Mouse (Mus musculus): ENCODE results near the gene Ptprn. TPM values are rescaled to one million over a fixed set of nuclear protein-coding genes. Genes with fewer than 3 reads are reported as not detected.

Ptprn gene
- total and polyA plus RNA-seq, 3 experiments = not detected

DNA sequence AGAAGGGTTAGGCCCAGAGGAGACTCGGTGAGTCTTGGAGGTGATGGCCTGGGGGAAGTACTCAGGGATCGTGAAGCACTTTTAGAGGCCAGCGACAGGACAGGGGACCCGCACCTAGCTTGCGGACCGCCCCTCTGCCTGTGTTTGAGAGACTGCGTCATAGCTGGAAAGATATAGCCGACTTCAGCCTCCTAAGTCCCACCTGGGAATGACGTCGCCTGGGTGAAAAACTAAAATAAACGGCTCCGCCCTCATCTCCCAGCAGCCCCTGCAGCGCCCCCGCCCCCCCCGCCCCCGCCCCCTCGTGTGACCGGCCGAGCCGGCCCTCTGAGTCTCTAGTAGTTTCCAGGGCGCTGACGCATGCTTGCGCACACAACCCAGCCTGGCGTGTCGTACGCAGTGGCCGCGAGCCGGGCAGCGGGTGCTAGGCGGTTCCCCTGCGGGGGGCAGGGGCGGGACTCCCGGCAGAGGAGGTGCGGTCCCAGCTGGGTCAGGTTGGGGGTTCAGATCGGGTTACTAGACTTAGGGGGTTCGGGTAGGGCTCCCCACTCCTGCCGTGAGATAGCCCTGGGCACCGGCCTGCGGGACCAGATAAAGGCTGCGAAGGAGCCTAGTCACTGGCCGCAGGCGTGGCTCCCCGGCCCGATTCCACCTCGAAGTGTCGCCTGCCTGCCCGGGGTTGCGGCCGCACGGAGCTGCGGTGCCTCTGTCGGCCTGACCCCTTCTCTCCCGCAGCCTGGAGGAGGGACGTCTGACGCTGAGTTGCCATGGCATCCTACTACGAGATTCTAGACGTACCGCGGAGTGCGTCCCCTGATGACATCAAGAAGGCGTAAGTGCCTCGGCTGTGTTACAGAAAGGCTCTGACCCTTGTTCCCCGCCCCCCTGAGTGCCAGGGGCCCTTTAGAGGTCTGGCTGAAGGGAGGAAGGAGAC is 27.9 kb downstream of the Ptprn start, which contains the start of gene Dnajb2:
TSS of gene Dnajb2 (plus strand) at position 290 of the 934 bp plus-strand sequence.
- dilution Hi-C loops (cut with MboI; ENCODE audit: extremely low pct_ligation_motif_present, extremely low pct_unique_long_range_greater_than_20kb, low sequenced_read_pairs) = no loop called here
- H3K36me3 ChIP-seq (replicated peaks in 1 of 2; ENCODE audit: control insufficient read depth in 1 of 2, insufficient read depth in 1 of 2, low read length in 1 of 2) = peaks cover 17 to 31% of the 10 kb centered on the region in 2 experiments
- peak within 1 kb of the TSS; percentile 83 for H3K9ac ChIP-seq (ENCODE audit: insufficient read depth, low read depth)
- in situ Hi-C loops (cut with MboI; ENCODE audit: low pct_ligation_motif_present, low pct_unique_long_range_greater_than_20kb, low sequenced_read_pairs) = no loop called here
- DNase-seq (ENCODE audit: extremely low read depth) = peak; percentile 92
- H3K4me2 ChIP-seq (ENCODE audit: insufficient read depth, low read depth, poor library complexity, severe bottlenecking) = peak within 1 kb of the TSS; percentile 72
- peak within 1 kb of the TSS; percentile 82 for H3K27ac ChIP-seq (ENCODE audit: insufficient read depth, low read depth)
- H3K4me1 ChIP-seq (ENCODE audit: control insufficient read depth in 1 of 2, insufficient read depth in 2 of 2) = peaks cover 11 to 37% of the 10 kb centered on the region in 2 experiments
- peak within 1 kb of the TSS; percentile 77 to 82 (median 80) for H3K4me3 ChIP-seq (replicated peaks in 1 of 3; ENCODE audit: low read depth in 2 of 3, low read length in 2 of 3, poor library complexity in 1 of 3)
- no peak for TF ChIP-seq KAT2A (IDR thresholded peaks at IDR 0.05; ENCODE audit: insufficient replicate concordance, low read length)
- peak; percentile 50 for TF ChIP-seq ETS1 (conservative IDR thresholded peaks at IDR 0.05; ENCODE audit: low read depth, low read length)
- no peak for TF ChIP-seq SMC3 (IDR thresholded peaks at IDR 0.05; ENCODE audit: low read depth, low read length)
- no peak for TF ChIP-seq USF1 (IDR thresholded peaks at IDR 0.05; ENCODE audit: low read depth, low read length)
- TF ChIP-seq HCFC1 (IDR thresholded peaks at IDR 0.05; ENCODE audit: low read depth, low read length) = peak; percentile 48
- TF ChIP-seq BHLHE40 (IDR thresholded peaks at IDR 0.05; ENCODE audit: low read depth, low read length) = peak; percentile 73
- TF ChIP-seq UBTF (IDR thresholded peaks at IDR 0.05; ENCODE audit: low read depth, low read length) = peak; percentile 54; the same call in 1 of the 2 replicates
- TF ChIP-seq RAD21 (IDR thresholded peaks at IDR 0.05; ENCODE audit: low read depth, low read length) = no peak
- TF ChIP-seq ELF1 (IDR thresholded peaks at IDR 0.05; ENCODE audit: low read depth, low read length) = 0 out of 2 replicates have a peak, but pooled peaks have one; percentile 25
- TF ChIP-seq TBP (conservative IDR thresholded peaks at IDR 0.05; ENCODE audit: low read depth, low read length) = 0 out of 2 replicates have a peak, but pooled peaks have one; percentile 44
- no peak for TF ChIP-seq JUN (IDR thresholded peaks at IDR 0.05; ENCODE audit: insufficient read depth, low read depth, low read length)
- TF ChIP-seq POLR2A (IDR thresholded peaks at IDR 0.05; ENCODE audit: low read depth, low read length) = peak; percentile 83
- TF ChIP-seq NELFE (IDR thresholded peaks at IDR 0.05; ENCODE audit: low read depth, low read length) = peak; percentile 78
- TF ChIP-seq RCOR1 (conservative IDR thresholded peaks at IDR 0.05; ENCODE audit: low read depth, low read length) = no peak
- TF ChIP-seq MAZ (IDR thresholded peaks at IDR 0.05; ENCODE audit: low read depth, low read length) = 0 out of 2 replicates have a peak, but pooled peaks have one; percentile 22
- TF ChIP-seq CHD1 (IDR thresholded peaks at IDR 0.05; ENCODE audit: low read depth, low read length) = no peak
- no peak for TF ChIP-seq CTCF (conservative IDR thresholded peaks at IDR 0.05 in 1 of 2, IDR thresholded peaks at IDR 0.05 in 1 of 2; ENCODE audit: low read depth in 2 of 2, low read length in 2 of 2)
- TF ChIP-seq TCF12 (IDR thresholded peaks at IDR 0.05; ENCODE audit: low read depth, low read length) = peak; percentile 55
- TF ChIP-seq MEF2A (IDR thresholded peaks at IDR 0.05; ENCODE audit: borderline replicate concordance, low read depth, low read length) = peak; percentile 61; the same call in 1 of the 2 replicates
- TF ChIP-seq E2F4 (IDR thresholded peaks at IDR 0.05; ENCODE audit: insufficient replicate concordance, low read depth, low read length) = no peak
- TF ChIP-seq GABPA (IDR thresholded peaks at IDR 0.05; ENCODE audit: insufficient replicate concordance, low read depth, low read length) = peak; percentile 87
- peak; percentile 14; the same call in 1 of the 2 replicates for TF ChIP-seq SIN3A (IDR thresholded peaks at IDR 0.05; ENCODE audit: low read length)
- peak; percentile 48; the same call in 1 of the 2 replicates for TF ChIP-seq IRF4 (IDR thresholded peaks at IDR 0.05; ENCODE audit: low read depth, low read length)
- TF ChIP-seq CHD2 (IDR thresholded peaks at IDR 0.05; ENCODE audit: low read length) = peak; percentile 54
- peak; percentile 72 for TF ChIP-seq ZMIZ1 (IDR thresholded peaks at IDR 0.05; ENCODE audit: low read depth, low read length)
- no peak for TF ChIP-seq JUND (conservative IDR thresholded peaks at IDR 0.05; ENCODE audit: low read depth, low read length)
- no peak; the same call in 1 of the 2 replicates for TF ChIP-seq MAX (IDR thresholded peaks at IDR 0.05; ENCODE audit: low read length)
- no peak for TF ChIP-seq ZNF384 (IDR thresholded peaks at IDR 0.05; ENCODE audit: low read depth, low read length)
- no peak for TF ChIP-seq MYC (IDR thresholded peaks at IDR 0.05; ENCODE audit: low read depth, low read length)
- no peak for TF ChIP-seq ZKSCAN1 (IDR thresholded peaks at IDR 0.05; ENCODE audit: borderline replicate concordance, low read depth, low read length)
- no peak for TF ChIP-seq PAX5 (IDR thresholded peaks at IDR 0.05; ENCODE audit: low read length)
- no peak for TF ChIP-seq USF2 (conservative IDR thresholded peaks at IDR 0.05; ENCODE audit: low read depth, low read length)
- peak; percentile 82 for TF ChIP-seq MXI1 (IDR thresholded peaks at IDR 0.05; ENCODE audit: low read depth, low read length)
- no peak for TF ChIP-seq EP300 (IDR thresholded peaks at IDR 0.05; ENCODE audit: low read length)
- TF ChIP-seq ZC3H11A (IDR thresholded peaks at IDR 0.05; ENCODE audit: low read depth, low read length) = no peak
- no peak for TF ChIP-seq MAFK (IDR thresholded peaks at IDR 0.05; ENCODE audit: insufficient replicate concordance, low read length)
- TF ChIP-seq POLR2AphosphoS2 (IDR thresholded peaks at IDR 0.05; ENCODE audit: low read depth, low read length) = no peak
- TF ChIP-seq NRF1 (IDR thresholded peaks at IDR 0.05; ENCODE audit: low read depth, low read length) = peak; percentile 74
- H3K79me2 ChIP-seq (replicated peaks; ENCODE audit: control insufficient read depth, extremely low read depth, insufficient read depth, poor library complexity, severe bottlenecking) = no peaks in the 10 kb centered on the region; the same call in 1 of the 2 replicates
- H3K27me3 ChIP-seq (replicated peaks) = no peaks in the 10 kb centered on the region
- no peaks in the 10 kb centered on the region for H3K9me3 ChIP-seq (replicated peaks; ENCODE audit: low read length)
